Mouse (Mus musculus) small intestine, adult 2 months (tissue): ENCODE results near the gene E2f6.

Experiments used
- CTCF ChIP-seq: fragments of 200-500 bp; IDR thresholded peaks from 2 replicates; pipeline ENCODE4 v1.5.1; 2012; ENCODE audit warnings: low read depth, mild to moderate bottlenecking, control low read depth, inconsistent platforms, low read length, moderate library complexity, mixed read lengths; ENCODE audit not compliant: insufficient replicate concordance, insufficient read length; ENCODE audit errors: extremely low read depth
- POLR2A ChIP-seq: fragments of 200-500 bp; IDR thresholded peaks from 2 replicates; pipeline ENCODE4 v1.6.1; 2012; ENCODE audit warnings: low read depth, mild to moderate bottlenecking, control low read depth, inconsistent platforms, low read length, moderate library complexity

DNA sequence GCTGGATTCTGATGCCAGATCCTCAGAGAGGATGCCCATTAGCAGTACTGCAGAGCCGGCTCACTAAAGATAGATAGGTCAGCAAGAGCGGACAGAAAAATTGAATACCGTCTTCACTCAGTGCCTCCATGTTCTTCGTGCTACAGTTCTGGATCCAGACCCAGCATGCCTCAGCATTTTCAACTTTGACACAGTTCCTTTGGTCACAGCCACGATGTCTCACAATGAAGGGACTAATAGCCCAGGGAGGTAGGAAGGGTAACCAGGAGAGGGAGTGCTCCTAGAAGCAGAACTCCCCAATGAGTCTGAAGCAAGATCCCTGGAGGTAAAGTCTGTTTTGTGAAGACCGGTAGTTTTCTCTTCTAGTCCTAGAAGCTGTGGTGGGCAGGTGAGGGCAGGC is 57.9 kb downstream of the E2f6 start:
- no peak for TF ChIP-seq CTCF
- no peak for TF ChIP-seq POLR2A
